Mouse (Mus musculus): ENCODE data around the gene Ugt2b34. TPM values are rescaled to one million over a fixed set of nuclear protein-coding genes. Genes with fewer than 3 reads are reported as not detected.

The Ugt2b34 gene
- total RNA-seq, 2 experiments from 2014 or later: not detected

Other genes with a start within 250 kb of the Ugt2b34 start
- gene Tmprss11b, start 230.6 kb downstream of the Ugt2b34 start, total RNA-seq (2021): not detected
- gene Tmprss11e, start 161.1 kb downstream of the Ugt2b34 start, total RNA-seq (2021): not detected
- 10 to 100 TPM; 21.2 to 23.5 TPM for gene Ythdc1, start 102.7 kb downstream of the Ugt2b34 start, total RNA-seq (2021)
- not detected for gene Ugt2b1, start 19.6 kb upstream of the Ugt2b34 start, total RNA-seq (2021)
- not detected for gene Ugt2b35, start 93.9 kb upstream of the Ugt2b34 start, total RNA-seq (2021)
- gene Ugt2b36, start 185.6 kb upstream of the Ugt2b34 start, total RNA-seq (2021): not detected
- gene Ugt2b5, start 233.4 kb upstream of the Ugt2b34 start, total RNA-seq (2021): not detected

All from gastrocnemius, postnatal 36 days (tissue).